Mouse (Mus musculus) megakaryocyte, embryonic 14.5 days (primary cell): ENCODE results near the gene Gins1.

ENCODE experiments used
- FLI1 ChIP-seq: IDR thresholded peaks from 2 replicates; pipeline ENCODE4 v1.6.1; 2012; ENCODE audit warnings: low read length, inconsistent platforms, mixed read lengths
- GATA1 ChIP-seq: IDR thresholded peaks from 3 replicates; pipeline ENCODE4 v1.6.1; 2012; ENCODE audit warnings: mixed read lengths, low read length, inconsistent platforms, borderline replicate concordance

GRCm38 (mm10) chr2:150933482-150933881, 28.3 kb downstream of the Gins1 start:
- no peak for TF ChIP-seq FLI1
- TF ChIP-seq GATA1: no peak
